Mouse (Mus musculus) bone marrow, adult 2 months (tissue): ENCODE data around the gene Napa. TPM values are rescaled to one million over a fixed set of nuclear protein-coding genes. Genes with fewer than 3 reads are reported as not detected.

ENCODE experiments used
- H3K27ac ChIP-seq: fragments of 200-500 bp; 2 replicates; pipeline ENCODE4 v1.5.1; 2012; ENCODE audit warnings: low read depth, mild to moderate bottlenecking, control low read depth, inconsistent platforms, low read length; ENCODE audit not compliant: control insufficient read depth, poor library complexity, insufficient read depth
- H3K4me1 ChIP-seq: fragments of 200-500 bp; 2 replicates; pipeline ENCODE4 v1.6.1; 2011; ENCODE audit warnings: low read length; ENCODE audit not compliant: control insufficient read depth, insufficient read depth
- H3K4me3 ChIP-seq: fragments of 200-500 bp; replicated peaks from 2 replicates; pipeline ENCODE3; 2011; ENCODE audit warnings: mild to moderate bottlenecking, low read depth, low read length, control low read depth; ENCODE audit not compliant: control insufficient read depth
- CTCF ChIP-seq: fragments of 200-500 bp; IDR thresholded peaks from 2 replicates; pipeline ENCODE4 v1.5.1; 2011; ENCODE audit warnings: low read length, control low read depth; ENCODE audit not compliant: control insufficient read depth, insufficient read depth
- POLR2A ChIP-seq: fragments of 200-500 bp; IDR thresholded peaks from 2 replicates; pipeline ENCODE4 v1.6.1; 2011; ENCODE audit warnings: low read depth, mild to moderate bottlenecking, control low read depth, low read length, borderline replicate concordance; ENCODE audit not compliant: control insufficient read depth
- WGBS: fragments of 180-500 bp; shearing (Covaris S2); methylation state at CpG from one replicate; pipeline ENCODE4 v1.1.7; 2018; 5-methylcytosine and 5-hydroxymethylcytosine counted together
- polyA plus RNA-seq: library from polyadenylated mRNA; stranded (reverse); fragments of >200 nt; gene quantifications from 2 replicates; pipeline ENCODE4 v1.2.4, GENCODE M21; 2011; ENCODE audit warnings: low replicate concordance; ENCODE audit not compliant: missing spikeins, insufficient read depth, insufficient read length

Napa gene
- polyA plus RNA-seq, 1 experiment: 126 TPM

DNA sequence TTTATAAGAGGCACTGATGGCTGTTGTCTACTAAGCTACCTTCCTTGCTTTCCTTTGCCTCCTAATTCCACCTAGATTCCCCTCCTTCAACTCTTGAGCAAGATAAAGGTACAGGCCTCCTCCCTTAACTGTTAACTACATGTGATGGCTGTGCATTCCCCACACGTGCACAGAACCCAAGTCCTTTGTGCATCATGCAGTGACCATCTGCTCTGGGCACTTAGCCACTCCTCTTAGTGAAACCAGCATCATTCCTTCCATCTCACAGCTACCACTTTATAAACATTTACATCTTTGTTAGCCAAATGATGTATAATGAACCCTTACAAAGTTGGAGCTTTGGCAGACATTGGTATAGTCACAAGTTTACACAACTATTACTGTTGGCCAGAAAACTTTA, 18.3 kb upstream of the Napa start:
- TF ChIP-seq POLR2A (no peak), CTCF (no peak)
- WGBS: 54% methylated on average over 1 of the region's 1 CpGs
- Histone ChIP-seq H3K27ac (no peak overlapping the region), H3K4me3 (no peak overlapping the region), H3K4me1 (no peaks in the 10 kb centered on the region; the same call in 1 of the 2 replicates)

DNA sequence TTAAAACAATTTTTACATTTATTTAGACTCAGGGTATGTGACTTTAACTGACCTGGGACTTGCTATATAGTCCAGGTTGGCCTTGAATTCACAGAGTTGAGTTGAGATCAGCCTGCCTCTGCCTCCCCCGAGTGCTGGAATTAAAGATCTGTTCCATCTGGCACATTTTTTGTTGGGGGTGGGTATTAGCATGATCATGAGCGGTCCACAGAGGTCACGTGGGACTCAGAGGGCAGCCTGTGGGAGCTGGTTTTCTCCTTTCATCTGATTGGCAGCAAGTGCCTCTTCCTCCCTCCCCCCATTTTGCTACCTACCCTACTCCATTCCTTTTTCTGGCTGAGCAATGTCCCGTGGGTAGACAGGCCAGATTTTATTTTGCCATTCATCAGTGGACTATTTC, 17.7 kb upstream of the Napa start:
- Histone ChIP-seq H3K4me3 (no peak overlapping the region), H3K4me1 (no peaks in the 10 kb centered on the region; the same call in 1 of the 2 replicates), H3K27ac (no peak overlapping the region)
- TF ChIP-seq POLR2A (no peak), CTCF (no peak)
- WGBS: 69% methylated on average over 4 of the region's 4 CpGs

DNA sequence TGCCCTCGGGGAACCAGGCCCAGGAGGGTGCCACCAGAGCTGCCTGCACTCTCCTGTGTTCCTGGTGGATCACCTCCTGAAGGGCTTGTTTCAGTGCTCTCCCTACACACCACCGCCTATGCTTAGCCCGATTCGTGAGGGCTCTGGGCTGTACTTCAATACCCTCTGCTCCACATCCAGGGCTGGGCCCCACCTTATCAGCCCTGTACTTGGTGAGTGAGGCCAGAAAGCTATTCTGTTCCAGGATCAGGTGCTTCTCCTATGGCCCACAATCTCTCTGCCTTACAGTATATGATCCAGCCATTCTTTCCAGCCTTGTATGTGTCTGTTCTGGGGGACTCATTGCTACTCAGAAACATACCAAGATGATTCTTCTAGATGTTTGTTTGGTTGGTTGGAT, 14.9 kb upstream of the Napa start:
- no peaks in the 10 kb centered on the region; the same call in 1 of the 2 replicates for H3K4me1 ChIP-seq
- H3K27ac ChIP-seq: no peak overlapping the region
- H3K4me3 ChIP-seq: no peak overlapping the region
- no peak for TF ChIP-seq POLR2A
- TF ChIP-seq CTCF: no peak
- WGBS: 68% methylated on average over 4 of the region's 4 CpGs

DNA sequence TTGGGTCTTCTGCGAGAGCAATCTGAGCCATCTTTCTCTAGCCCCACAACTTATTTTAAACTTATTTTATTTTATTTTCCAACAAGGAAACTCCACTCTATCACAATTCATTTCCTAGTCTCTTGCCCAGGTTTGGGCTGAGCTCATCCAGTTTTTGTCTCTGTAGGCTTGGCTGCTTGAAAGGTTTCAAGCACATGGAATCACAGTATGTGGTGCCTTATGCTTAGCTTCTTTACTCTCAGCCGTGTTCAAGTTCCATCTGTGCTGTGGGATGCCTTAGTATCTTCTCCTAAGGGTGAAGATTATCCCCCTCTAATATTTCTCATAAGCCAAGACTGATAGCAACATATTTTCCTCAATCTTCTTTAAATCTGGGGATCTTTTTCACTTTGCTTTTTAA, 10.7 kb upstream of the Napa start:
- no peak for TF ChIP-seq CTCF
- TF ChIP-seq POLR2A: no peak
- Histone ChIP-seq H3K4me3 (no peak overlapping the region), H3K4me1 (no peaks in the 10 kb centered on the region; the same call in 1 of the 2 replicates), H3K27ac (no peak overlapping the region)
- whole genome bisulfite sequencing: 74% methylated on average over 2 of the region's 2 CpGs

DNA sequence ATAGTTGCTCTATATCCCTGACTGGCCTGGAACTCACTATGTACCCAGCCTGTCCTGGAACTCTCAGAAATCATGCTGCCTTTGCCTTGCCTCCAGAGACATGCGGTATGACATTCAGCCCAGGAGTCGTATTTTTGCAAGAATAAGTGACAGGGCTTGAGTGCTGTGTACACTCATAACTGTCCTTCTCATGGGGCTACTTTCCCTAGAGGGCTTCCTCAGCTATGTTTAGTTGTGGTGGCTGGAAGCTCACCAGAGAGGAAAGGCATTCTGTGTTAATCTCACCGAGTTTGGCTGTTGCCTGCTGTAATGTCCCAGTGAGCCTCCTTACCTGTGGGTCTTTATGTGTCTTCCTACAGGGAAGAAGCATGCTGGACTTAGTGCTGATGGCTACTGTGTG, 3.7 kb upstream of the Napa start:
- Histone ChIP-seq H3K27ac (no peak overlapping the region), H3K4me3 (no peak overlapping the region), H3K4me1 (peaks cover 1% of the 10 kb centered on the region; the same call in 1 of the 2 replicates)
- TF ChIP-seq CTCF (no peak), POLR2A (no peak)
- 56% methylated on average over 3 of the region's 3 CpGs for WGBS

DNA sequence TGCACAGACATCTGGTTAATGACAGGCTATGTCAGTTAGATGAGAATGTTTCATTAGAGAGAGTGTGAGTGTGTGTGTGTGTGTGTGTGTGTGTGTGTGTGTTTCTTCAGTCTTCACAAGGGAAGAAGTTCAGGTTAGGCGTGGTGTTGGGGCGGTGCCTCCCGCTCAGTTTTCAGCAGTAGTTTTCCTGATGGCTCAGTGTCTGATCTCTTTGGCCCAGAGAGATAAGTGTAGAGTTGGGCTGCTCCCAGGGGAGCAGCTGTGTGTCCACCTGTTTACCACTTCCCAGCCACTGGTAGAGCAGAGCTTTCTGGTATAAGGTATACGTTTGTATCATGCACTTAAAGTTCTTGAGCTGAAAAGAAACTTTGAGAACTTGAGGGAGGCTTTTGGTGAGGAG, 1.6 kb downstream of the Napa start:
- whole genome bisulfite sequencing: 51% methylated on average over 4 of the region's 4 CpGs

DNA sequence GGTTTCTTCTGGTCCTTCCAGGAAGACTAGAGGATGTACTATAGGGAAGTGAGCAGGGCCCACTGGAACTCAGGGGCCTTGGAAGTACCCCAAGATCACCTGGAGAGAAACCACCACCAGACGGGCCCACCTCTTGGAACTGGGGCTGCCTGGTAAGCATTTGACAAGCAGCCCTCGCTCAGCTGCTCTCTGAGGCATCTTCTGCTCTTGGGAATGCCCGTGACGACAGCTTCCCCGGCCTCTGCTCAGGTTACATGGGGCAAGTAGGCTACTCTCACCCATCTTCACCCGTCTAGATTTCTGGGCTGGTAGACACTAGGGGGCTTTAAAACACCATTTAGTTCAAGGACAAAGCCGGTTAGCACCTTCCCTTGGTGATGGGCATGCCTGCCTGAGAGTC, 2.8 kb downstream of the Napa start:
- WGBS: 79% methylated on average over 7 of the region's 7 CpGs
- no peak for TF ChIP-seq CTCF
- no peak for TF ChIP-seq POLR2A
- H3K4me1 ChIP-seq: peaks cover 1% of the 10 kb centered on the region; the same call in 1 of the 2 replicates
- no peak overlapping the region for H3K27ac ChIP-seq
- no peak overlapping the region for H3K4me3 ChIP-seq

More for the DNA sequence above, 1.6 kb downstream of the Napa start:
- peak overlapping the region; percentile 63 for H3K4me3 ChIP-seq
- peak overlapping the region; percentile 46 for H3K27ac ChIP-seq
- peaks cover 1% of the 10 kb centered on the region; the same call in 1 of the 2 replicates for H3K4me1 ChIP-seq
- TF ChIP-seq POLR2A: no peak
- TF ChIP-seq CTCF: no peak

DNA sequence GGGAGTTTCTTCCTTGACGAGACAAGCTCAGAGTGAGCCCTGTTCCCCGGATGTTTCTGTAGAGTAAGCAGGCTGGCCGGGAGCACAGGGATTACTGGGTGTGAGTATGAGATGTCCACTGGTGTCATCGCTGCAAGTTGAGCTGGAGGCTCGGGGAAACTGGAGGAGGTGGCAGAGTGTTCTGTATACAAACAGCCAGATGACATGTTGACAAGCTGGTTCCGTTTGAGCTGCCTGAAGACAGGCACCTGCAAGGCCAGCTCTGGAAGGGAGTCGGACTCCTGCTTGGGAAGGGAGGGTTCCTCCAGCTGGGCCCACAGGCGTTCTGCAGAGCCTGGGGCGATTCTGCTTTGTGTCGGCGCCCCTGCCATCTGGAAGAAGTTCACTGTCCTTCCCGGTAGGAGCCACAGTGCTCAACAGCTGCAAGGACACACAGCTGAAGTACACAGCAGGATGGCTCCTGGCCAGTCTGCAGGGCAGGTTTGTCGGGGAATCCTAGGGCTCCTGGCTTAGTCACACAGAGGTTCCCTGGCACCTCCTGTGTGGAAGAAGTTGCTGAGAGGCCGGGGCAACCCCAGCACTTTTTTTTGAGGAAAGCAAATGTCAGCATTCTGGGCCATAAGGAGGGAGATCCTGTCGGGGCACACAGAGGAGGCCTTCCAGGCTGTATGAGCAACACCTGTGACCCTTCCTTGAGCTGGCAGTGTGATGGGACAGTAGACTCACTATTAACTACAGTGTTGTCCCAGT, 3.6 kb downstream of the Napa start:
- no peak overlapping the region for H3K4me3 ChIP-seq
- TF ChIP-seq POLR2A (no peak), CTCF (no peak)
- no peak overlapping the region for H3K27ac ChIP-seq
- H3K4me1 ChIP-seq: peaks cover 1% of the 10 kb centered on the region; the same call in 1 of the 2 replicates
- 88% methylated on average over 15 of the region's 15 CpGs for WGBS
